In the genomic region with DNA sequence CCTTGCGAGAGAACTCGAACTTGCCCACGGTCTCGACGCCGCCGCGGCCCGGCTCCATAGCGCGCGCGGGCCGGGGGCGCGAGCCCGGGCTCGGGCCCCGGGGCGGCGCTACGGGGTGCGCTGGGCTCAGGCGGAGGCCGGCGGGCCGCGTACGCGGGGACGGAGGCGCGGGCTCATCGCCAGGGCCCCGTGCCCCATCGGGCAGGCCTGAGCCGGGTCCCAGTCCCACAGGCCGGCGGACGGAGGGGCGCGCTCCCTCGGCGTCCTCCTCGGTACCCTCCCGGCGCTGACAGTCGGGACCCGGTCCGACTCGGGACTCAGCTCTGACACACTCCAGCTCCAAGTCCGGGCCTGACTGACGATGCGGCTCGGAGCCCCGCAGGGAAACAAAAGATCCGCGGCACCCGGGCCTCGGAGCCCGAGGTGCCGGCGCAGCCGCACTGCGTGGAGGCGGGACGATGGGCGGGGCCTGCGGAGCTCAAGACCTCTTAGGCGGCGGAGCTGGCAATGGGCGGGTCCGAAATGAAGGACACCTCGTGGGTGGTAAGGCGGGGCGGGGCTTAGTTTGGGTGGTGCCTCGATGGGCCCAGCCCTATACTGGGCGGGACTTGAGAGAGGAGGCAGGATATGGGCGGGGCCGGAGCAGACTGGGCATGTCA, we compare ENCODE assay signal across 8 mouse cellular contexts. TPM values are rescaled to one million over a fixed set of nuclear protein-coding genes. Genes with fewer than 3 reads are reported as not detected.
DNase-seq lines count a peak whose midpoint lies in the region; ATAC-seq and TF ChIP-seq lines count a peak whose summit lies in the region.

A gene (minus strand): TSS at position 431 of the 659 bp plus-strand sequence.

- TF ChIP-seq POLR2A in olfactory bulb, adult 2 months (IDR thresholded peaks at IDR 0.05; ENCODE audit: insufficient read depth, low read depth, low read length): peak; percentile 99
- peak; percentile 97 for TF ChIP-seq POLR2A in thymus, adult 2 months (IDR thresholded peaks at IDR 0.05; ENCODE audit: control insufficient read depth, extremely low read depth, insufficient read depth, low read length, poor library complexity)

- ATAC-seq in forebrain, embryonic 16.5 days: peak; percentile 96
- ATAC-seq in lung, embryonic 14.5 days (ENCODE audit: insufficient read depth): peak; percentile 92

- H3K9me3 ChIP-seq in ES-E14 (ENCODE audit: control insufficient read depth, insufficient read depth, low read depth, low read length): no peaks in the 10 kb centered on the region
- H3K9me3 ChIP-seq in forebrain, embryonic 16.5 days (ENCODE audit: control insufficient read depth, low read length): no peaks in the 10 kb centered on the region
- H3K9me3 ChIP-seq in lung, embryonic 14.5 days (ENCODE audit: low read depth, low read length): no peaks in the 10 kb centered on the region

- TF ChIP-seq CTCF in layer of hippocampus, adult 2 months (conservative IDR thresholded peaks at IDR 0.05): no peak
- no peak for TF ChIP-seq CTCF in lung, embryonic 14.5 days (IDR thresholded peaks at IDR 0.05; ENCODE audit: low read depth)
- TF ChIP-seq CTCF in olfactory bulb, adult 2 months (IDR thresholded peaks at IDR 0.05; ENCODE audit: insufficient read depth, low read depth, low read length): no peak
- TF ChIP-seq CTCF in thymus, adult 2 months (IDR thresholded peaks at IDR 0.05; ENCODE audit: borderline replicate concordance, control insufficient read depth, extremely low read depth, insufficient read depth, low read length, poor library complexity): no peak; the same call in 1 of the 2 replicates

- peak within 1 kb of the TSS; percentile 87 for H3K9ac ChIP-seq in ES-E14 (ENCODE audit: insufficient read depth, low read depth, low read length, poor library complexity, severe bottlenecking)
- peak within 1 kb of the TSS; percentile 93 for H3K9ac ChIP-seq in forebrain, embryonic 16.5 days (replicated peaks; ENCODE audit: low read depth, low read length)
- peak within 1 kb of the TSS; percentile 95 for H3K9ac ChIP-seq in lung, embryonic 14.5 days

- H3K36me3 ChIP-seq in ES-E14 (ENCODE audit: control insufficient read depth, insufficient read depth, low read length, poor library complexity, severe bottlenecking): peaks cover 12% of the 10 kb centered on the region
- H3K36me3 ChIP-seq in forebrain, embryonic 16.5 days (ENCODE audit: control insufficient read depth, insufficient read depth): no peaks in the 10 kb centered on the region
- peaks cover 26% of the 10 kb centered on the region; the same call in 1 of the 2 replicates for H3K36me3 ChIP-seq in lung, embryonic 14.5 days (ENCODE audit: insufficient read depth)
- H3K36me3 ChIP-seq in thymus, adult 2 months (ENCODE audit: control insufficient read depth, insufficient read depth, low read length): no peaks in the 10 kb centered on the region

- H3K4me2 ChIP-seq in forebrain, embryonic 16.5 days (ENCODE audit: low read length): peak within 1 kb of the TSS; percentile 97
- H3K4me2 ChIP-seq in lung, embryonic 14.5 days: peak within 1 kb of the TSS; percentile 91

- H3K4me3 ChIP-seq in ES-E14 (ENCODE audit: insufficient read depth in 1 of 2, low read depth in 1 of 2, low read length in 2 of 2, poor library complexity in 1 of 2, severe bottlenecking in 1 of 2): peak within 1 kb of the TSS; percentile 78 to 93
- peak within 1 kb of the TSS; percentile 86 for H3K4me3 ChIP-seq in forebrain, embryonic 16.5 days (replicated peaks; ENCODE audit: low read length)
- peak within 1 kb of the TSS; percentile 90 for H3K4me3 ChIP-seq in layer of hippocampus, adult 2 months
- H3K4me3 ChIP-seq in lung, embryonic 14.5 days (ENCODE audit: low read depth, low read length): peak within 1 kb of the TSS; percentile 97
- H3K4me3 ChIP-seq in olfactory bulb, adult 2 months (ENCODE audit: insufficient read depth, low read depth, low read length): peak within 1 kb of the TSS; percentile 94
- peak within 1 kb of the TSS; percentile 66 for H3K4me3 ChIP-seq in thymus, adult 2 months (ENCODE audit: control insufficient read depth, insufficient read depth, low read length)

- under 1% methylated on average over 75 of the region's 80 CpGs for WGBS in forebrain, embryonic 16.5 days
- WGBS in lung, embryonic 14.5 days: under 1% methylated on average over 78 of the region's 80 CpGs
- WGBS in olfactory bulb, adult 2 months: under 1% methylated on average over 80 of the region's 80 CpGs
- WGBS in thymus, adult 2 months: under 1% methylated on average over 80 of the region's 80 CpGs

- peaks cover 2 to 12% of the 10 kb centered on the region in 2 experiments; a peak in 3 of 4 replicates for H3K4me1 ChIP-seq in ES-E14 (ENCODE audit: control insufficient read depth in 2 of 2, insufficient read depth in 2 of 2, low read length in 2 of 2, poor library complexity in 1 of 2)
- peaks cover 39% of the 10 kb centered on the region for H3K4me1 ChIP-seq in forebrain, embryonic 16.5 days (replicated peaks; ENCODE audit: control insufficient read depth, insufficient read depth, low read length)
- H3K4me1 ChIP-seq in lung, embryonic 14.5 days (ENCODE audit: insufficient read depth): peaks cover 14% of the 10 kb centered on the region
- H3K4me1 ChIP-seq in olfactory bulb, adult 2 months (ENCODE audit: control insufficient read depth, insufficient read depth, low read length): peaks cover 23% of the 10 kb centered on the region
- H3K4me1 ChIP-seq in thymus, adult 2 months (replicated peaks; ENCODE audit: control insufficient read depth, insufficient read depth, low read length): peaks cover 20% of the 10 kb centered on the region

- in situ Hi-C loops in ES-E14 (cut with MboI; ENCODE audit: low sequenced_read_pairs in 2 of 2, unreplicated experiment in 2 of 2): no loop called here

- H3K27me3 ChIP-seq in forebrain, embryonic 16.5 days (replicated peaks; ENCODE audit: control insufficient read depth, insufficient read depth, low read length): no peaks in the 10 kb centered on the region
- no peaks in the 10 kb centered on the region for H3K27me3 ChIP-seq in lung, embryonic 14.5 days (ENCODE audit: insufficient read depth, low read length)
- no peaks in the 10 kb centered on the region for H3K27me3 ChIP-seq in thymus, adult 2 months (ENCODE audit: control insufficient read depth, insufficient read depth, low read length)

- peak; percentile 100 for DNase-seq in ES-E14 (ENCODE audit: low read depth, low spot score)
- peak; percentile 100 for DNase-seq in cerebellum, adult 11-12 months
- DNase-seq in heart, postnatal 36 days: peak; percentile 99
- peak; percentile 99 for DNase-seq in layer of hippocampus, adult 2 months (ENCODE audit: low spot score in 2 of 2)
- DNase-seq in lung, embryonic 14.5 days: peak; percentile 100
- DNase-seq in thymus, adult 2 months: peak; percentile 100

- peak within 1 kb of the TSS; percentile 95 for H3K27ac ChIP-seq in ES-E14 (ENCODE audit: insufficient read depth, low read depth, low read length, poor library complexity, severe bottlenecking)
- peak within 1 kb of the TSS; percentile 90 for H3K27ac ChIP-seq in forebrain, embryonic 16.5 days (ENCODE audit: low read length)
- peak within 1 kb of the TSS; percentile 88 for H3K27ac ChIP-seq in layer of hippocampus, adult 2 months
- H3K27ac ChIP-seq in lung, embryonic 14.5 days (ENCODE audit: low read depth): peak within 1 kb of the TSS; percentile 87
- H3K27ac ChIP-seq in olfactory bulb, adult 2 months (ENCODE audit: insufficient read depth, low read depth, low read length): no peak within 1 kb of the TSS; the same call in 1 of the 2 replicates
- H3K27ac ChIP-seq in thymus, adult 2 months (ENCODE audit: control insufficient read depth, insufficient read depth, low read length): peak within 1 kb of the TSS; percentile 2; the same call in 1 of the 2 replicates

- intact Hi-C loops in heart, postnatal 36 days (cut with DNase I): loop anchor here (2.0 to 5.0 kb wide), 2 partner anchors 29 to 37 kb away; a partner anchor contains a TSS

TF ChIP-seq in ES-E14, 5 proteins besides CTCF, POLR2A, EP300 and RAD21:
- TF ChIP-seq ZC3H11A (IDR thresholded peaks at IDR 0.05; ENCODE audit: borderline replicate concordance, low read depth, low read length) (no peak), MAFK (IDR thresholded peaks at IDR 0.05; ENCODE audit: insufficient read depth, low read depth, low read length) (no peak), HCFC1 (IDR thresholded peaks at IDR 0.05; ENCODE audit: borderline replicate concordance, insufficient read depth, low read length) (peak; percentile 60; the same call in 1 of the 2 replicates), ZNF384 (IDR thresholded peaks at IDR 0.05; ENCODE audit: low read depth, low read length) (no peak)

RNA-seq across cellular contexts. Expression of the gene that starts here (rescaled TPM):
- total RNA-seq in ES-E14 (2012; rRNA removed): 82.7 and 136 TPM in 2 replicates
- 45.4 and 47.5 TPM in 2 replicates for polyA plus RNA-seq in forebrain, embryonic 16.5 days (2015; fragmentation: Nextera tagmentation; extraction: Ambion mirVana)
- total RNA-seq in heart, postnatal 36 days (2021): 10 to 100 TPM; 85.6 to 94.0 TPM
- total RNA-seq in layer of hippocampus, adult 2 months (2021): 10 to 100 TPM; 70.0 to 72.8 TPM
- 35.1 and 39.2 TPM in 2 replicates for polyA plus RNA-seq in lung, embryonic 14.5 days (2014; fragmentation: Nextera tagmentation; extraction: Ambion mirVana)
- polyA plus RNA-seq in olfactory bulb, adult 2 months (2012; ENCODE audit: insufficient read depth, insufficient read length, low replicate concordance, missing spikeins): not detected in 2 replicates
- 130 and 136 TPM in 2 replicates for polyA plus RNA-seq in thymus, adult 2 months (2012; rRNA removed)
